Mouse (Mus musculus): ENCODE data around the gene Olfr1209.

The Olfr1209 gene

GRCm38 (mm10) chr2:88915057-88915456, at the start of gene Olfr1209:
Olfr1209 (minus strand) TSS chr2:88915157.
- DNase-seq, result no peak

- no peak for DNase-seq
Measured at GRCm38 (mm10) chr2:88953669-88954068, 38.7 kb upstream of the Olfr1209 start, which contains the start of gene Olfr1212. Olfr1212 (plus strand) TSS chr2:88953969.

GRCm38 (mm10) chr2:88938011-88938410, 23.1 kb upstream of the Olfr1209 start, which contains the start of gene Olfr1211:
Olfr1211 (minus strand) TSS chr2:88938111.
- no peak for DNase-seq

- DNase-seq, result no peak
Measured at GRCm38 (mm10) chr2:88902211-88902610, 12.7 kb downstream of the Olfr1209 start, which contains the start of gene Olfr1208. Olfr1208 (minus strand) TSS chr2:88902311.

GRCm38 (mm10) chr2:88862931-88863330, 52.0 kb downstream of the Olfr1209 start, which contains the start of gene Olfr1206:
Olfr1206 (plus strand) TSS chr2:88863231.
- DNase-seq, result no peak

Measured in cerebellum, adult 18-20 months (tissue).